Mouse (Mus musculus): ENCODE measurements at regions not wholly inside any gene's neighbourhood (a gene's known extent, or its start where the extent isn't known, plus 50 kb on each side); places are given as distances from the start of the nearest gene placed in this dataset.
"Not testable (repeated sequence)": the region's sequence is repeated elsewhere in the genome, so short reads cannot be mapped to it uniquely, and the experiment has no call there.

DNA sequence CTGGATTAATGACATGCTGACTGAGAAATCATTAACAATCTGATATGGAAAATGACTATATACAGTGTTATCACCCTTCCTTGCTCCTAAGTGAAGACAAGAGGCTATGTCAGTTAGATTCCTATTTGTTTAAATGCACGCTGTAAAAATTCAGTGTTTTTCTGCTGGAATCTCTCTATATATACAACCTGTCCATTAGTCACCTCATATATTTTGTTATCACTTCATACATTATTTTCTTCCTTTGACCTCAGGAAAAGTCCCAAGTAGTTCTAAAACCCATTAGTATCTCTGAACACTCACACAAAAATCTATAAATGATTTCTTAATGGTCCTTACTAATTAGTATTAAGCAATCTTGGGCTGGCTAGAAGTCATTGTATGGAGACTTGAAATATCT is 3529.5 kb downstream of the 9330182O14Rik start:
- Histone ChIP-seq H3K4me1 (ENCODE audit: control insufficient read depth, insufficient read depth, low read length) (no peaks in the 10 kb centered on the region), H3K9ac (ENCODE audit: low read depth, low read length, severe bottlenecking) (no peak overlapping the region), H3K4me3 (replicated peaks; ENCODE audit: low read length) (no peak overlapping the region), H3K36me3 (ENCODE audit: control insufficient read depth, insufficient read depth, low read length) (no peaks in the 10 kb centered on the region), H3K27me3 (ENCODE audit: control insufficient read depth, insufficient read depth, low read length) (no peaks in the 10 kb centered on the region), H3K27ac (replicated peaks; ENCODE audit: low read depth, low read length) (no peak overlapping the region), H3K4me2 (replicated peaks; ENCODE audit: low read depth, low read length, severe bottlenecking) (no peak overlapping the region), H3K9me3 (ENCODE audit: control insufficient read depth, low read length) (no peaks in the 10 kb centered on the region)
- TF ChIP-seq POLR2A (IDR thresholded peaks at IDR 0.05; ENCODE audit: borderline replicate concordance, extremely low read depth, insufficient read depth, insufficient read length) = no peak
- no peak for DNase-seq (ENCODE audit: low spot score)
- WGBS = 58% methylated on average over 1 of the region's 1 CpGs
- ATAC-seq (ENCODE audit: low FRiP score, low read depth) = no peak

DNA sequence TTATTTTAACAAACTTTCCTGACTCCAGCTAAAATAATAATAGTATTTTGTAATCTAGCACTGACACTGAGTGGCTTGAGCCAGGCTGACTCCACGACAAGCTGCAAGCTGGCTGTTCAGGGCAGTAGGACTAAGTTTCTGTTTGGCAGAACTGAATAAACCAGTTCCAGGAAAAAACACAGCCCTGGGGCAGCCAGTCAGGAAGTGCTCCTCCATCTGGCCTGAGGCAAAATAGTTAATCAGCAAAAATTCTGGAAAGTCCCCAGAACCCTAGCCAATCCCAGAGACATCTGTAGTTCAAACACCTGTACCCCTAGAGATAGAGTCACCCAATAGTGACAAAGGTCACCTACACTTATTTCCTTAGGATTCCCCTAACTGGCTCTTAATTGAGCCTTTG is 3544.7 kb downstream of the 9330182O14Rik start:
- Histone ChIP-seq H3K4me3 (replicated peaks; ENCODE audit: low read length) (no peak overlapping the region), H3K4me1 (ENCODE audit: control insufficient read depth, insufficient read depth, low read length) (no peaks in the 10 kb centered on the region), H3K27me3 (ENCODE audit: control insufficient read depth, insufficient read depth, low read length) (no peaks in the 10 kb centered on the region), H3K27ac (replicated peaks; ENCODE audit: low read depth, low read length) (no peak overlapping the region), H3K36me3 (ENCODE audit: control insufficient read depth, insufficient read depth, low read length) (no peaks in the 10 kb centered on the region), H3K9ac (ENCODE audit: low read depth, low read length, severe bottlenecking) (no peak overlapping the region), H3K9me3 (ENCODE audit: control insufficient read depth, low read length) (no peaks in the 10 kb centered on the region), H3K4me2 (replicated peaks; ENCODE audit: low read depth, low read length, severe bottlenecking) (no peak overlapping the region)
- 56% methylated on average over 1 of the region's 1 CpGs for WGBS
- no peak for DNase-seq (ENCODE audit: low spot score)
- no peak for ATAC-seq (ENCODE audit: low FRiP score, low read depth)
- no peak for TF ChIP-seq POLR2A (IDR thresholded peaks at IDR 0.05; ENCODE audit: borderline replicate concordance, extremely low read depth, insufficient read depth, insufficient read length)

DNA sequence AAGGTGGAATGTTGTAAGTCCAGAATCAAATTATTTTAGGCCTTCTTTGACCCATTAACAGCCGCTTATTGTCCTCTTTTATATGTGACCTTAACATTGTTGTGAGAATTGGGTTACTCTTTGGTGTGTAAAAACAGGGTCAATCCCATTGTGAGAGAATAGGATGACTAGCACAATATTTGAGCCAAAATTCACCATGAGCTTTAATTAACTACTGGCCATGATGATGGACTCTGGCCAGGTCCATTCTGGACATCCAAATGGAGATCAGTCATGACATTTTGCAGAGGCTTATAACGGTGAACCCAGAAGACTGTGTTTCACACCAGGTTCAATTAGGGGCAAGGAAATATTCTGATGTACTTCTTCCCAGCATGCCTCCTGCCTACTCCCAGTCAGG is 3548.0 kb downstream of the 9330182O14Rik start:
- H3K27ac ChIP-seq (replicated peaks; ENCODE audit: low read depth, low read length) = no peak overlapping the region
- TF ChIP-seq POLR2A (IDR thresholded peaks at IDR 0.05; ENCODE audit: borderline replicate concordance, extremely low read depth, insufficient read depth, insufficient read length) = no peak
- H3K9me3 ChIP-seq (ENCODE audit: control insufficient read depth, low read length) = no peaks in the 10 kb centered on the region
- H3K27me3 ChIP-seq (ENCODE audit: control insufficient read depth, insufficient read depth, low read length) = no peaks in the 10 kb centered on the region
- no peaks in the 10 kb centered on the region for H3K4me1 ChIP-seq (ENCODE audit: control insufficient read depth, insufficient read depth, low read length)
- H3K36me3 ChIP-seq (ENCODE audit: control insufficient read depth, insufficient read depth, low read length) = no peaks in the 10 kb centered on the region
- H3K4me2 ChIP-seq (replicated peaks; ENCODE audit: low read depth, low read length, severe bottlenecking) = no peak overlapping the region
- no peak for ATAC-seq (ENCODE audit: low FRiP score, low read depth)
- no peak overlapping the region for H3K4me3 ChIP-seq (replicated peaks; ENCODE audit: low read length)
- 80% methylated on average over 2 of the region's 2 CpGs for WGBS
- no peak overlapping the region for H3K9ac ChIP-seq (ENCODE audit: low read depth, low read length, severe bottlenecking)
- DNase-seq (ENCODE audit: low spot score) = no peak

DNA sequence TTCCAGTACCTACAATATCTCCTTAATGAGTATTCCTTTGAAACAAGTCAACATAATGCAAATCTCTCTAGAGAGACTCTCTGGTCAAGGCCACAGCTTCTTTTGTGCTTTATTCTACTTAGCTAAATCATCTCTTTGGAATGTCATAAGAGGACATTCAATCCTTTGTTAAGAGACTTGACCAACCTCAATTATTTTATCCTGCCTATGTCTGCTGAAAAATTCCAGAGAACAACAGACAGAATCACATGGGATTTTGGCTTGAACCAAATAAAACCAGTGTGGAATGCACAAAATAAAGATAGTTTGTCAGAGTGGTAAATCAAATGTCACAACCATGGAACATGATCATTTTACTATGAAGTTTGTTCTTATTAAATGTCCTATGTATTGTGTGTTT is 3557.8 kb downstream of the 9330182O14Rik start:
- DNase-seq (ENCODE audit: low spot score); ATAC-seq (ENCODE audit: low FRiP score, low read depth); H3K27me3 ChIP-seq (ENCODE audit: control insufficient read depth, insufficient read depth, low read length); H3K9ac ChIP-seq (ENCODE audit: low read depth, low read length, severe bottlenecking); H3K36me3 ChIP-seq (ENCODE audit: control insufficient read depth, insufficient read depth, low read length); H3K9me3 ChIP-seq (ENCODE audit: control insufficient read depth, low read length); H3K27ac ChIP-seq (replicated peaks; ENCODE audit: low read depth, low read length); H3K4me2 ChIP-seq (replicated peaks; ENCODE audit: low read depth, low read length, severe bottlenecking); H3K4me1 ChIP-seq (ENCODE audit: control insufficient read depth, insufficient read depth, low read length); H3K4me3 ChIP-seq (replicated peaks; ENCODE audit: low read length): not testable (repeated sequence)

DNA sequence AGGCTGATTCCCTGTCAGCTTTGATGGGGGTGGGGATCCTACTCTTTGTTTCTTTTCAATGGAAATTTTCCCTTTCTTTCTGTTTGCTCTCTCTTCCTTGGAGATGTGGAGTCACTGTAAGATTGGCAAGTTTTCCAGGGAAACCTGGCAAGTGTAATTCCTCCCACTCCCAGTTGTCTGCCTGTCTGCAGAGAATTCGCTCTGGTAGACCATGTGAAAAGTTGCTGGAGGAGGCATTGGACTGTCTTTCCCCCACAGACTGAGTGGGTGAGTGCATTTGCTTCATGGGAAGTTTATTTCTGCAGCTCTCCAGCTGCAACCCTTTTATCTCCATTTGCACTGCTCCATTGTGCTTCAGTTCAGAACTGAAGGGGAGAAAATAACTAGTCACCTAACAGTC is 3561.3 kb downstream of the 9330182O14Rik start:
- no peak overlapping the region for H3K9ac ChIP-seq (ENCODE audit: low read depth, low read length, severe bottlenecking)
- TF ChIP-seq POLR2A (IDR thresholded peaks at IDR 0.05; ENCODE audit: borderline replicate concordance, extremely low read depth, insufficient read depth, insufficient read length) = no peak
- H3K27ac ChIP-seq (replicated peaks; ENCODE audit: low read depth, low read length) = no peak overlapping the region
- no peaks in the 10 kb centered on the region for H3K27me3 ChIP-seq (ENCODE audit: control insufficient read depth, insufficient read depth, low read length)
- no peaks in the 10 kb centered on the region for H3K36me3 ChIP-seq (ENCODE audit: control insufficient read depth, insufficient read depth, low read length)
- DNase-seq (ENCODE audit: low spot score) (no peak), ATAC-seq (ENCODE audit: low FRiP score, low read depth) (no peak)
- H3K9me3 ChIP-seq (ENCODE audit: control insufficient read depth, low read length) = no peaks in the 10 kb centered on the region
- H3K4me1 ChIP-seq (ENCODE audit: control insufficient read depth, insufficient read depth, low read length) = no peaks in the 10 kb centered on the region
- no peak overlapping the region for H3K4me2 ChIP-seq (replicated peaks; ENCODE audit: low read depth, low read length, severe bottlenecking)
- WGBS = 74% methylated on average over 1 of the region's 1 CpGs
- H3K4me3 ChIP-seq (replicated peaks; ENCODE audit: low read length) = no peak overlapping the region

DNA sequence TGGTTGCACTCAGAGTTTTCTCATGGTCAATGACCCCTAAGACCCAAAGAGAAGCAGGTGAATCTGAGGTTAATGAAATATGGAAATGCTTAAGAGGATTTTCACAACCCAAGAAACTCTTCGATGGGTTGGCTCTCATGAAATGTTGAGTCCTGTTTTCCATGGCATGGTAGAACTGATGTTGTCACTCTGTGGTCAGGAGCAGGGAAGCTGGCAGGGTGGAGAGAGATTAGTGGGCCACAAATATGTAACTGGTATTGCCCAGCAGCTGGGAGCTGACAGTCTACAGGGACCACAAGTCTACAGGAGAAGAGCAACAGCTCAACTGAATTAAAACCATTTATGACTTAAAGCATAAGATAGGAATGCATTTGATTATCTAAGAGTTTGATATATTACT is 3582.9 kb downstream of the 9330182O14Rik start:
- no peaks in the 10 kb centered on the region for H3K27me3 ChIP-seq (ENCODE audit: control insufficient read depth, insufficient read depth, low read length)
- DNase-seq (ENCODE audit: low spot score) = no peak
- H3K36me3 ChIP-seq (ENCODE audit: control insufficient read depth, insufficient read depth, low read length) = no peaks in the 10 kb centered on the region
- ATAC-seq (ENCODE audit: low FRiP score, low read depth) = no peak
- no peak overlapping the region for H3K9ac ChIP-seq (ENCODE audit: low read depth, low read length, severe bottlenecking)
- TF ChIP-seq POLR2A (IDR thresholded peaks at IDR 0.05; ENCODE audit: borderline replicate concordance, extremely low read depth, insufficient read depth, insufficient read length) = no peak
- H3K4me1 ChIP-seq (ENCODE audit: control insufficient read depth, insufficient read depth, low read length) = no peaks in the 10 kb centered on the region
- no peak overlapping the region for H3K27ac ChIP-seq (replicated peaks; ENCODE audit: low read depth, low read length)
- WGBS = 91% methylated on average over 1 of the region's 1 CpGs
- H3K4me2 ChIP-seq (replicated peaks; ENCODE audit: low read depth, low read length, severe bottlenecking) = no peak overlapping the region
- no peak overlapping the region for H3K4me3 ChIP-seq (replicated peaks; ENCODE audit: low read length)
- no peaks in the 10 kb centered on the region for H3K9me3 ChIP-seq (ENCODE audit: control insufficient read depth, low read length)
